Mouse (Mus musculus): Measurements from ENCODE around the gene Gripap1. TPM values are rescaled to one million over a fixed set of nuclear protein-coding genes. Genes with fewer than 3 reads are reported as not detected.
"Not testable (repeated sequence)": the region's sequence is repeated elsewhere in the genome, so short reads cannot be mapped to it uniquely, and the experiment has no call there.

The Gripap1 gene
- 72.3 and 78.8 TPM in 2 replicates for polyA plus RNA-seq (2015; fragmentation: Nextera tagmentation; extraction: Ambion mirVana)

DNA sequence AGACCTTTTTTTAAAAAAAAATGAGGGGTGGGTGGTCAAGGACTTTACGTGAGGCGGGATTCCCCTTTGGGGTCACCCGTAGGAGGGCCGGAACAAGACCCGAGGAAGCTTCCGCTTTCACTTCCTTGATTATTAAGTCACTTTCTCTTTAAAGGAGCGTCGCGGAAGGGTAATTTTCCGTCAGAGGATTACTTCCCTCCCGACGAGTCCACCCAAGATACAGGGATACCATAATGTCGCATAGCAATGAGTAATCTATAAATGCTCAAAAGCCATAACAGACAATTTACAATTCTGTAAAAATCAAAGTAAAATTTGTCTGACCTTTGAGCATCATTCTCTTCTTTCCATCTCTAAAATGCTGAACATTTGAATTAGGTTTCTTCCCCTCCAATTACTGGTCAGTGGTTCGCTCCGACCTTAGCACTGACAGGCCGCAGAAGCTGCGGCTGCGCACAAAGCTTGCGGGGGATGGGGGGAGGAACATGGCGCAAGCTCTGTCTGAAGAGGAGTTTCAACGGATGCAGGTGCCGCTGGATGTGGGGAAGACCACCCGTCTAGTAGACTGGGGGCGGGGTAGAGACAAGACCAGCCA, at the start of gene Gripap1:
Gene Gripap1, plus strand, starts transcription at position 224 of the 595 bp plus-strand sequence.
- peak; percentile 92 for ATAC-seq (replicated peaks)
- H3K9ac ChIP-seq: peak within 1 kb of the TSS; percentile 59
- H3K4me3 ChIP-seq: peak within 1 kb of the TSS; percentile 57
- 18% methylated on average over 24 of the region's 24 CpGs for WGBS
- H3K27ac ChIP-seq: peak within 1 kb of the TSS; percentile 62
- no peaks in the 10 kb centered on the region for H3K27me3 ChIP-seq (replicated peaks)
- peak within 1 kb of the TSS; percentile 59 for H3K4me2 ChIP-seq
- peaks cover 9% of the 10 kb centered on the region for H3K4me1 ChIP-seq
- H3K9me3 ChIP-seq: no peaks in the 10 kb centered on the region
- no peaks in the 10 kb centered on the region for H3K36me3 ChIP-seq (replicated peaks)

DNA sequence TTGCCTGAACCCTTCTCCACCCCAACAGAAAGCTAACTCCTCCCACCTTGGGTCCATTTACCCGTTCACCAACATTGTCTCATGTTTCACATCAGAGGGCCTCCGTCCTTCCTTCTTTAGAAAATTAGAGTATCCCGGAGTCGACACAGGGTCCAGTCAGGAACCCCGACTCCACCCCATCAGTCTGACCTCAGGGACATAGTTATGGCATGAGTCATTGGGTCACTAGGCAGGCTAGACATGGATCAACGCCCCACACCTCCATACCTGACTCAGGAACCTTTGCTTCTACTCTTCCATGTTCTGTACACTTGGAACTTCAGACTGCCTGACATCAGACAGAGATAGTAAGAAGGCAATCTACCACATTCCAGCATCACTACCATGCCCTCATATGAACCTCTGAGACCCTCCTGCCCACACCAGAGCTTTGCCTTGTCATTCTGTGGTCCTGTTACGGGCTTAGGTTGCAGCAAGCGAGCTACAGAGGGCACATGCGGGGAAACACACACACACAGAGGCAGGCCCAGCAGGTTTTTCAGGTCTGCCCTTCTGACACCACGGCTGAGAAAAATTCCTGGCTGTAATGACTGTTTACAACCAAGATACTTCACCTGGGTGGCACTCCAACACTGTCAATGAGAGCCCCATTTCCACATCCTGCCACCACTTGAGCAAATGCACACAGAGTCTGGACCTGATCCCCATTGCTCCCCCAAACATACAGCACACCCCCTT, 49.3 kb upstream of the Gripap1 start:
- no peak overlapping the region for H3K4me3 ChIP-seq
- no peak overlapping the region for H3K9ac ChIP-seq
- no peaks in the 10 kb centered on the region for H3K36me3 ChIP-seq (replicated peaks)
- 74% methylated on average over 10 of the region's 10 CpGs for WGBS
- no peak overlapping the region for H3K27ac ChIP-seq
- no peak overlapping the region for H3K4me2 ChIP-seq
- H3K9me3 ChIP-seq: no peaks in the 10 kb centered on the region
- H3K27me3 ChIP-seq (replicated peaks): no peaks in the 10 kb centered on the region
- ATAC-seq (replicated peaks): no peak
- no peaks in the 10 kb centered on the region for H3K4me1 ChIP-seq

- Histone ChIP-seq H3K4me3 (no peak overlapping the region), H3K36me3 (replicated peaks) (no peaks in the 10 kb centered on the region), H3K9me3 (no peaks in the 10 kb centered on the region), H3K4me1 (no peaks in the 10 kb centered on the region), H3K27ac (no peak overlapping the region), H3K4me2 (no peak overlapping the region), H3K27me3 (replicated peaks) (no peaks in the 10 kb centered on the region), H3K9ac (no peak overlapping the region)
- WGBS: 75% methylated on average over 5 of the region's 5 CpGs
- ATAC-seq (replicated peaks): no peak
Measured at GRCm38 (mm10) chrX:7741103-7741502, 48.5 kb upstream of the Gripap1 start.

DNA sequence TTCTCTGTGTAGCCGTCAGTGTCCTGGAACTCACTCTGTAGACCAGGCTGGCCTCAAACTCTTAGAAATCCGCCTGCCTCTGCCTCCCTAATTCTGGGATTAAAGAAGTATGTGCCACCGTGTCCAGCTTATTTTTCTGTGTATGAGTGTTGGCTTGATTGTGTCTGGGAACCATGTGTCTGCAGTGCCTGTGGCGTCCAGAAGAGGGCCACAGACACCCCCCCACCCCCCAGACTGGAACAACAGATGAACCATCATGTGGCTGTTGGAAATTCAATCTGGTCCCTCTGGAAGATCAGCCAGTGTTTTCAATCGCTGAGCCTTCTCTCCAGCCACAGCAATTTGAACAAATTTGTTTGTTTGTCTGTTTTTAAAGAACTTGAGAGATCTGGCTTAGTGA, 46.1 kb upstream of the Gripap1 start:
- 53% methylated on average over 5 of the region's 5 CpGs for WGBS
- ATAC-seq (replicated peaks): no peak
- no peaks in the 10 kb centered on the region for H3K9me3 ChIP-seq

DNA sequence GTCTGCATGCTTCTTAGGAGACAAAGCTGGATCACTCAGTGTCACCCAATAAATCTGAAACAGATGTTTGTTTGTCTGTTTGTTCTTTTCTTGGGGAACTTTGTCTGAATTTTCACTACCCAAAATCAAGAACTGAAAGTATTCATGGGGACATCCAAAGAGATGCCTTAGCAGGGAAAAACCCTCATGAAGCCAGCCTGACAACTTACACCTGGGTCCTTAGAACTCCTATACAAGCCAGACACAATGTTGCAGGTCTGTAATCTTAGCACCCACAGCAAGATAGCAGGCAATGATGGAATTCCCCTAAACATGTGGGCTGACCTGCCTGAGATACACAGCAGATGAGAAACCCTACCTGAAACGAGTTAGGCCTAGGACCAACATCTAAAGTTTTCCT, 44.6 kb upstream of the Gripap1 start:
- H3K27me3 ChIP-seq (replicated peaks): no peaks in the 10 kb centered on the region
- peaks cover 7% of the 10 kb centered on the region for H3K4me1 ChIP-seq
- H3K36me3 ChIP-seq (replicated peaks): no peaks in the 10 kb centered on the region
- H3K4me3 ChIP-seq: no peak overlapping the region
- no peak overlapping the region for H3K4me2 ChIP-seq
- no peaks in the 10 kb centered on the region; the same call in 1 of the 2 replicates for H3K9me3 ChIP-seq
- H3K9ac ChIP-seq: no peak overlapping the region
- no peak for ATAC-seq (replicated peaks)
- WGBS: 75% methylated on average over 1 of the region's 1 CpGs
- H3K27ac ChIP-seq: no peak overlapping the region

More for the DNA sequence above, 46.1 kb upstream of the Gripap1 start:
- Histone ChIP-seq H3K4me1 (no peaks in the 10 kb centered on the region), H3K4me3 (no peak overlapping the region), H3K4me2 (no peak overlapping the region), H3K36me3 (replicated peaks) (no peaks in the 10 kb centered on the region), H3K9ac (no peak overlapping the region), H3K27me3 (replicated peaks) (no peaks in the 10 kb centered on the region), H3K27ac (no peak overlapping the region)

DNA sequence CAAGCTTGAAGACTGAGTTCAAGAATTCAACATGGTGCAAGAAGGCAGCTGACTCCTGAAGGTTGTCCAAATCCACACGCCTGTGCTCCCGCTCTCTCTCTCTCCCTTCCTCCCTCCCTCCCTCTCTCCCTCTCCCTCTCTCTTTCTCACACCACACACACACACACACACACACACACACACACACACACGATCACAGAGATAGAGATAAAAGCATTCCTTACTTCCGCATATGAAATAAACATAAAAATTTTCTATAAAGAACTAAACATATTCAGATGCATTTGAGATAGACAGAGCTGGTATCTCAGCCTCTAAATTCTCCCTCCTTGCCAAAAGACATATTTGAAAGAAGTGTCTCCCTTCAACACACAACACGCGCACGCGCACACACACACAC, 44.1 kb upstream of the Gripap1 start:
- H3K4me3 ChIP-seq: no peak overlapping the region
- ATAC-seq (replicated peaks): no peak
- 96% methylated on average over 8 of the region's 8 CpGs for WGBS
- H3K9ac ChIP-seq: no peak overlapping the region
- H3K9me3 ChIP-seq: no peaks in the 10 kb centered on the region; the same call in 1 of the 2 replicates
- no peak overlapping the region for H3K27ac ChIP-seq
- no peaks in the 10 kb centered on the region for H3K36me3 ChIP-seq (replicated peaks)
- no peaks in the 10 kb centered on the region for H3K27me3 ChIP-seq (replicated peaks)
- no peak overlapping the region for H3K4me2 ChIP-seq
- H3K4me1 ChIP-seq: peaks cover 7% of the 10 kb centered on the region

- Histone ChIP-seq H3K27ac (peak within 1 kb of the TSS; percentile 75), H3K27me3 (replicated peaks) (no peaks in the 10 kb centered on the region), H3K36me3 (replicated peaks) (no peaks in the 10 kb centered on the region), H3K4me2 (peak within 1 kb of the TSS; percentile 50), H3K4me1 (peaks cover 7% of the 10 kb centered on the region), H3K9ac (peak within 1 kb of the TSS; percentile 77), H3K9me3 (no peaks in the 10 kb centered on the region; the same call in 1 of the 2 replicates), H3K4me3 (peak within 1 kb of the TSS; percentile 71)
- ATAC-seq (replicated peaks): peak; percentile 92
- WGBS: 17% methylated on average over 51 of the region's 56 CpGs
Measured at GRCm38 (mm10) chrX:7750432-7751116, 39.0 kb upstream of the Gripap1 start, which contains the start of gene Ccdc120. Gene Ccdc120, minus strand, starts transcription at chrX:7750905.

DNA sequence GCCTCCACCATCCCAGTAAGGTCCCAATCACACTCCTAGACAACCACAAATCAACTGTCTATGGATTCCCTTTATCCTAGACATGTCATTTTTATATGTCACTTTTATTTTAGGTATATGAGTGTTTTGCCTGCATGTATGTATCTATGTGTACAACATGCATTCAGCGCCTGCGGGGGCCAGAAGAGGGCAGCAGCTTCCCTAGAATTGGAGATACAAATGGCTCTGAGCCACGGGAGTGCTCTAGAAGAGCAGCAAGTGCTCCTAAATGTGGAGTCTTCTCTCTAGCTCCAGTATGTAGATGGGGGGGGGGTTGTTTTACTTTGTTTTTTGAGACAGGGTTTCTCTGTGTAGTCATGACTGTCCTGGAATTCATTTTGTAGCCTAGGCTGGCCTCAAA, 35.9 kb upstream of the Gripap1 start:
- H3K9ac ChIP-seq; H3K9me3 ChIP-seq; H3K27ac ChIP-seq; H3K4me1 ChIP-seq; H3K27me3 ChIP-seq (replicated peaks); H3K4me2 ChIP-seq; ATAC-seq (replicated peaks); H3K4me3 ChIP-seq; H3K36me3 ChIP-seq (replicated peaks): not testable (repeated sequence)
- WGBS: 16% methylated on average over 3 of the region's 3 CpGs

DNA sequence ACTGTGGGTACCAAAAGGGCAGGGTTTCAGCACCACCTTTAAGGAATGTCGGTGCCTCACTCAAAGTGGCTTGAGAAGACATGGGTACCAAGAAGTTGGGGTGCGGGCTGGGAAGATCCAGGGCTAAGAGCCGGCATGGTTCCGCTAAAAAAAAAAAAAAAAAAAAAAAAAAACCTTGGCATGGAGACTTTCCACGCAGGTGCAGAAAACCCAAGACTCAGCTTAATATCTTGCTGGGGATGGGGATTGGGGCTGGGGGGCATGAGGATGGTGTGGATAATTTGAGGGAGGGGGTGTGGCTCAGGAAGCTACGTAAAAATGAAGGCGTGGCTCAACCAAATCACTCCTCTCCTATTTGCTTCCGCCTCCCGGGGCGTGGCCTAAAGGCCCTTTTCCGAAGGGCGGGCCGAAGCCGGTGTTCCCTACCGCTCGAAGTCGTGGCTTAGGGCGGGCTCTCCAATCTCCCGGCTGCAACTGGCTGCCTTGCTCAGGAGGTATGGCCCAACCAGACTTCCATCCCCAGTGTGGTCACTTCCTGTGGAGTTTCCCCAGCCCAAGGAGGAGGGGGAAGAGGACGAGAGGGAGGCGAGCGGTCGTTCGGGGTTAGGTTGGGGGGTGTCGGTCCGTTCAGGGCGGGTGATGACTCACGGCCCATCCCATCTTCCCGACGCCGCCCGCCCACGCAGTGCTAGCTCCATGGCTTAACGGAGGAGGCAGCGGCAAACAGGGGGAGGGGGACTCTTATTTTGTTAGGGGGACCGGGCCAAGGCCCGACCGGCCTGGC, 27.2 kb upstream of the Gripap1 start, which contains the start of gene Tfe3:
Gene Tfe3, plus strand, starts transcription at position 424 of the 784 bp plus-strand sequence.
- 26% methylated on average over 38 of the region's 38 CpGs for WGBS
- peak within 1 kb of the TSS; percentile 67 for H3K4me3 ChIP-seq
- peak; percentile 97 for ATAC-seq (replicated peaks)

GRCm38 (mm10) chrX:7762921-7763197, 26.7 kb upstream of the Gripap1 start:
- Histone ChIP-seq H3K27ac (peak overlapping the region; percentile 65), H3K4me3 (peak overlapping the region; percentile 67), H3K4me1 (peaks cover 22% of the 10 kb centered on the region), H3K9me3 (no peaks in the 10 kb centered on the region), H3K36me3 (replicated peaks) (0 out of 2 replicates have a peak, but pooled peaks cover 5% of the 10 kb centered on the region), H3K4me2 (peak overlapping the region; percentile 63), H3K9ac (peak overlapping the region; percentile 58), H3K27me3 (replicated peaks) (no peaks in the 10 kb centered on the region)
- WGBS: 26% methylated on average over 21 of the region's 21 CpGs
- peak; percentile 43; the same call in 1 of the 2 replicates for ATAC-seq (replicated peaks)

More for the DNA sequence above, 27.2 kb upstream of the Gripap1 start, which contains the start of gene Tfe3:
- no peaks in the 10 kb centered on the region for H3K27me3 ChIP-seq (replicated peaks)
- H3K36me3 ChIP-seq (replicated peaks): no peaks in the 10 kb centered on the region
- no peaks in the 10 kb centered on the region for H3K9me3 ChIP-seq
- peaks cover 22% of the 10 kb centered on the region for H3K4me1 ChIP-seq
- H3K4me2 ChIP-seq: peak within 1 kb of the TSS; percentile 63
- H3K9ac ChIP-seq: peak within 1 kb of the TSS; percentile 58
- peak within 1 kb of the TSS; percentile 65 for H3K27ac ChIP-seq

DNA sequence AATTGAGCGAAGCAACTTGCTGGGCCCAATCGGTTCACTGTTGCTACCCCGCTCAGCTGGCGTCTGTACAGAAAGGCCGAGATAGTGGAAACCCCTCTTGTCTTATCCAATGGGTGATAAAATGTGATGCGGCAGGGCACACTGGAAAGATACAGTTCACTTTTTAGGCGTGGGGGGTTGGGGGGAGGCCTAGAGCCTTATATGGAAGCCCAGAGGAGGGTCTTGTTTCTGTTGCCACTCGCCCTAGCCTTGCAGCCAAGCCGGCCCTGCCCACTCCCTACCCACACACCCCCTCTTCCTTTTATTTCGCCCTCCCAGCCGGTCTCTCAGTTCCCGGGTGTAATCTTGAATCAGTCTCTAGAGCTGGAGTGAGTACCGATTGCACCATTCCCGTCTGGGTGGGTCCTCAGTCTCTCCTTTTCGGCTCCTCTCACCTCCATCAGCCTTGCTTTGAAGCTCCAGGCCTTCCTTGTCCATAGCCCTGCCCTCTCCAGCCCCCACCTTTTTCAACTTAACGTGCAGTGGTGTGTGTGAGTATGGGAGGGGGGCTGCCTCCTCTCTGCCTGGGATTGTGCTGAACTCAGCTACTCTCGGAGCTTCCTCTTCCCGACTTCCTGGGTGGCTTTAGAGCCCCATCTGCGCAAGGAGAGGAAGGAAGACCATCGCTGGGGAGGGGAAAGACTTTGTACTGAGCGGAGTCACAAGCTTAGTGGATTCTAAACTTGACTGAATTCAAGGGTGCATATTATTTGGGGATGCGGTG, 25.8 kb upstream of the Gripap1 start:
- peaks cover 22% of the 10 kb centered on the region for H3K4me1 ChIP-seq
- H3K27me3 ChIP-seq (replicated peaks): no peaks in the 10 kb centered on the region
- peak overlapping the region; percentile 21; the same call in 1 of the 2 replicates for H3K9ac ChIP-seq
- no peak for ATAC-seq (replicated peaks)
- H3K4me3 ChIP-seq: peak overlapping the region; percentile 67
- no peak overlapping the region for H3K27ac ChIP-seq
- H3K9me3 ChIP-seq: no peaks in the 10 kb centered on the region
- H3K4me2 ChIP-seq: peak overlapping the region; percentile 63
- 0 out of 2 replicates have a peak, but pooled peaks cover 5% of the 10 kb centered on the region for H3K36me3 ChIP-seq (replicated peaks)
- 22% methylated on average over 21 of the region's 22 CpGs for WGBS

Measured in midbrain, embryonic 15.5 days (tissue).